Mouse (Mus musculus): Measurements from ENCODE around the gene Tep1.

The Tep1 gene

GRCm38 (mm10) chr14:50784391-50785250 lies 85.7 kb downstream of the Tep1 start:
- DNase-seq: no peak

GRCm38 (mm10) chr14:50782166-50782565 lies 88.2 kb downstream of the Tep1 start:
- no peak for DNase-seq
